Mouse (Mus musculus): ENCODE measurements around the gene Gm20897.
"Not testable (repeated sequence)": the region's sequence is repeated elsewhere in the genome, so short reads cannot be mapped to it uniquely, and the experiment has no call there.

The Gm20897 gene

GRCm38 (mm10) chrY:38502138-38502537 lies at the start of gene Gm20897:
Gm20897 (minus strand) TSS chrY:38502238.
- DNase-seq = not testable (repeated sequence)

All from lung, postnatal 14 days (tissue).